Mouse (Mus musculus): ENCODE measurements around the gene Dnase1l3. TPM values are rescaled to one million over a fixed set of nuclear protein-coding genes. Genes with fewer than 3 reads are reported as not detected.

Dnase1l3 gene
- 0.04 and 0.06 TPM in 2 replicates for polyA plus RNA-seq (2015; fragmentation: Nextera tagmentation; extraction: Ambion mirVana)

DNA sequence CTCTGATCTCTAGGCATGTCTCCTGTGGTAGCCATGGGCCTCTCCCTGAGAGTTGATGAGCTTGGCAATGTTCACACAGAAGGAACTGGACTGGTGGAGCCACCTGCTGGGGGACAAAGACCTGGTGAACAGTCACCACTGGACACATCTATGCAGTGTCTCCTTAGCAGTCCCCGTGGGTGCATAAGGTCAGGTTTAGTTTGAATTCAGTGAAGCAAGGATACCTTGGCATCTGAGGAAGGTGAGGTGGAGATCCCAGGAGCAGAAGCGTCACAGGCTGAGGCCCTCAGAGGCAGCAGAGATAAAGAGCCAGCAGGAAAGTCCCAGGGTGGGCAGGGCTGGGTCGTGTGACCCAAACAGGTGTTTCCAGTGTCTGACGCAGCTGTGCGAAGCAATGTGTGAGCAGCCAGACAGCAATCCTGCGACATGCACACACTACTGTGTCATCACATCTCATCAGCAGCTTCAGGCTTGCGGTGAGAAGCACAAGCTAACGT is at the start of gene Dnase1l3:
Dnase1l3 (minus strand) TSS at position 303 of the 497 bp plus-strand sequence.
- H3K9me3 ChIP-seq = no peaks in the 10 kb centered on the region
- WGBS = 75% methylated on average over 8 of the region's 8 CpGs
- no peak for ATAC-seq (replicated peaks)

DNA sequence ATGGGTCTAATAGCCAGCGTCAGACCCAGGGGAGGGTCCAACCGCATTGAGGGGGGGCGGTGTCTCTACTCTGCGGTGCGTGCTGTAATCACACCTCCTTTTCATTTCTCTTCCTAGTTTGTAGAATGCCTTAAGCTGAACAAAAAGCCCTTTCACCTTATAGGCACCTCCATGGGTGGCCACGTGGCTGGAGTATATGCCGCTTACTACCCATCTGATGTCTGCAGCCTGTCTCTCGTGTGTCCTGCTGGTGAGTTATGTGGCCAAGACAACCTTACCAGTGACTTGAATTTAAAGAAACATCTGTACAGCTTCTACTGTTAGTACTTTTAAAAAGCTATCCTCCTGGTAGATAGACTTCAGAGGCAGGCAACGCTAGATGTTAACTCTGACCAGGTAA is 48.2 kb upstream of the Dnase1l3 start:
- H3K4me2 ChIP-seq = no peak overlapping the region
- H3K9me3 ChIP-seq = no peaks in the 10 kb centered on the region
- 95% methylated on average over 9 of the region's 9 CpGs for WGBS
- no peak overlapping the region for H3K9ac ChIP-seq
- H3K4me1 ChIP-seq = no peaks in the 10 kb centered on the region
- H3K27ac ChIP-seq = no peak overlapping the region
- no peaks in the 10 kb centered on the region for H3K27me3 ChIP-seq (replicated peaks)
- no peak for ATAC-seq (replicated peaks)
- no peak overlapping the region for H3K4me3 ChIP-seq
- peaks cover 9% of the 10 kb centered on the region; the same call in 1 of the 2 replicates for H3K36me3 ChIP-seq (replicated peaks)

More for the DNA sequence above, at the start of gene Dnase1l3:
- H3K4me3 ChIP-seq = no peak within 1 kb of the TSS
- H3K4me1 ChIP-seq = peaks cover 2% of the 10 kb centered on the region; the same call in 1 of the 2 replicates
- H3K27ac ChIP-seq = no peak within 1 kb of the TSS
- no peak within 1 kb of the TSS for H3K9ac ChIP-seq
- H3K27me3 ChIP-seq (replicated peaks) = peaks cover under 1% of the 10 kb centered on the region; the same call in 1 of the 2 replicates
- H3K36me3 ChIP-seq (replicated peaks) = no peaks in the 10 kb centered on the region
- no peak within 1 kb of the TSS for H3K4me2 ChIP-seq

DNA sequence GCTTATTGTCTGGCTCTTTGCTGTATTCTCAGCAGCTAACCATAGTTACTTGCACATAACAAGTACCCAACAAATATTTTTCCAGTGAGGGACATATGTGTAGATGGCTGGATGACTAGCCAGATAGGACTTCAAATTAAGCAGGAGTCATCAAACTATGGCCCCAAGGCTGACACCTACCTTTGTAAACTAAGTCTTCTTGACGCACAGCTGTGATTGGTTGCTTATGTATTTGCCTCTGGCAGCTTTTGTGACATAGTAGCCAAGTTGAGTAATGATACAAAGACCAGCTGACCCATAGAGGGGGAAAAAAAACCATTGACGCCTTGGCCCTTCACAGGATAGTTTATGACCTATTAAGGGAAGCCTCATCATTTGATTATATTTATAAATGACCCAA is 47.7 kb upstream of the Dnase1l3 start:
- no peak overlapping the region for H3K9ac ChIP-seq
- no peak overlapping the region for H3K27ac ChIP-seq
- H3K4me1 ChIP-seq = no peaks in the 10 kb centered on the region
- H3K4me3 ChIP-seq = no peak overlapping the region
- no peaks in the 10 kb centered on the region for H3K9me3 ChIP-seq
- H3K27me3 ChIP-seq (replicated peaks) = no peaks in the 10 kb centered on the region
- peaks cover 9% of the 10 kb centered on the region; the same call in 1 of the 2 replicates for H3K36me3 ChIP-seq (replicated peaks)
- H3K4me2 ChIP-seq = no peak overlapping the region
- WGBS = 95% methylated on average over 2 of the region's 2 CpGs
- ATAC-seq (replicated peaks) = no peak

DNA sequence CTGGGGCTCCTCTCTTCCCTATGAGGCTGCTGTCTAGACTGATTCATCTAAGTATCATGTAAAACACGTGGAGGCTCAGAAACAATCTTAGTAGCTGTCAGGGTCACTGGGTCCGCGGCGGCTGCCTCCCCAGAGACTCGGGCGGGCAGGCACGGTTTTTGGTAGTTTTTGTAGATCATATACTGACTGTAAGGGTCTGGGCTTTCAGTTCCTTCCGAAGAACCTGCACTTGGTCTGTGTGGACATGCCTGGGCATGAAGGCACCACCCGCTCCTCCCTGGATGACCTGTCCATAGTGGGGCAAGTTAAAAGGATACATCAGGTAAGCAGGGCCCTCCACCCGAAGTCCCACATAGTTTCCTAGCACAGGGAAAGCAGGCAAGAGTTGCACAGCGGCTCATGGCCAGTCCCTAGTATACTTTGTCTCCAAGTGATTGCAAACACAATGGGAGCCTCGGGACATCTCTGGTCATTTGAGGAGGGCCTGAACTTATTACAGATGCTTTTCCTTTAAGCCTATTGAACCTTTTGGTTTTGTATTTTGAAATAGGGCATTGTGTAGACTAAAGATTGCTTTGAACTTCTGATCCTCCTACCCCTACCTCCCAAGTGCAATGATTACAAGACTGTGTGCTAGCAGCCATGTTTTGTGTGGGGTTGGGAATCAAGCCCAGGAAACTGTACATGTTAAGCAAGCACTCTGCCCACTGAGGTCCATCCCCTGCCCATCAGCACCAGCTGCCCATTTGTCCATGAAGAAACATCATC is 46.7 kb upstream of the Dnase1l3 start:
- 89% methylated on average over 12 of the region's 12 CpGs for whole genome bisulfite sequencing
- no peak for ATAC-seq (replicated peaks)

DNA sequence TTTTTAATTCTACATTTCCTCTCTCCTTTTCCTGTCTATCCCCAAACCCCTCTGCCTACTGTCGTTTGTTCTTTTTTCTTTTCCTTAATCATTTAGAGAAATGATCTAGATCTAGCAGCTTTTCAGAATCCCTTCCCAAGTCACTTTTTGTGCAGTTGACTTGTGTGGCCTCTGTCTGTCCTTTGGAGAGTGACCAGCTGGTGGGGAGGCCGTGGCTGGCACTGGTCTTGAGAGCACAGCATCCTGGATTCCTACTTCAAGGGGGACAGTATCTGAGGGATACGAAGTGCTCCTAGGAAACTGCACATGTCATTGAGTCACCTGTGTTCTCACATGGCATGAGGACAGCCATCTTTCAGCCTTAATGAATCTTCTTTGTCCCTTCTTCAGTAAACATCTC is 45.8 kb upstream of the Dnase1l3 start:
- Histone ChIP-seq H3K27me3 (replicated peaks) (no peaks in the 10 kb centered on the region), H3K4me2 (no peak overlapping the region), H3K27ac (no peak overlapping the region), H3K36me3 (replicated peaks) (0 out of 2 replicates have a peak, but pooled peaks cover 6% of the 10 kb centered on the region), H3K4me3 (no peak overlapping the region), H3K4me1 (no peaks in the 10 kb centered on the region), H3K9me3 (no peaks in the 10 kb centered on the region), H3K9ac (no peak overlapping the region)
- ATAC-seq (replicated peaks) = no peak
- 86% methylated on average over 3 of the region's 3 CpGs for whole genome bisulfite sequencing

More for the DNA sequence above, 46.7 kb upstream of the Dnase1l3 start:
- H3K9ac ChIP-seq = no peak overlapping the region
- no peaks in the 10 kb centered on the region for H3K4me1 ChIP-seq
- peaks cover 9% of the 10 kb centered on the region; the same call in 1 of the 2 replicates for H3K36me3 ChIP-seq (replicated peaks)
- H3K4me3 ChIP-seq = no peak overlapping the region
- H3K4me2 ChIP-seq = no peak overlapping the region
- no peak overlapping the region for H3K27ac ChIP-seq
- no peaks in the 10 kb centered on the region for H3K27me3 ChIP-seq (replicated peaks)
- no peaks in the 10 kb centered on the region for H3K9me3 ChIP-seq

DNA sequence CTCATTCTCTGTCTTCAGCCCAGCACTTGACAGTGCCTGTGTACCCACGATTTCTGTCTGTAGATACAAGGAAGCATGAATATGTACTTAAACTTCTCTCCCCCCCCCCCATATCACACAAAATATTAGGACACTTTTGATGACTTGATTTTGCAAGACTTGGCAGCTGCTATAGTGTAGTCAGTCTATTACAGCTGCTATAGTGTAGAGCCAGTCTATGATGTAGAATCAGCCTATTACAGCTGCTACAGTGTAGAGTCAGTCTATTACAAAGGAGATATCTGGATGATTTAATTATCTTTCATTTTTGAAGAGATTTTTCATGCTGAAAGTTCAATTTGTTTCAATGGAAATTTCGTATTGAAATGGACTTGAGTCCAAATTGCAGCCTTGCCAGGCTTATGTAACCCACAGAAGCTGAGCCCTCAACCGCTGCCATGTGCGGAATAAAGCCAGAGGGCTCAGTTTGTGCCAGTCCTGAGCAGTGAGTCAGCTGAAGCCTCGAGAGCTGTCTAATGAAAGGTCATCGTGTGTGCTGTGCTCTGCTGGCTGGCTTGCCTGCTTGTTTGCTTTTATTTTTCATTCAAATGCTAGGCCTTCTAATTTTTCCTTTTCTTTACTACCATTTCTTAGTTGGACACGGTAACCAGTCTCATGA is 44.5 kb upstream of the Dnase1l3 start:
- Histone ChIP-seq H3K27me3 (replicated peaks) (no peaks in the 10 kb centered on the region), H3K4me2 (no peak overlapping the region), H3K27ac (no peak overlapping the region), H3K9ac (no peak overlapping the region), H3K9me3 (no peaks in the 10 kb centered on the region), H3K4me3 (no peak overlapping the region), H3K36me3 (replicated peaks) (0 out of 2 replicates have a peak, but pooled peaks cover 6% of the 10 kb centered on the region), H3K4me1 (no peaks in the 10 kb centered on the region)
- 73% methylated on average over 7 of the region's 7 CpGs for whole genome bisulfite sequencing
- no peak for ATAC-seq (replicated peaks)

DNA sequence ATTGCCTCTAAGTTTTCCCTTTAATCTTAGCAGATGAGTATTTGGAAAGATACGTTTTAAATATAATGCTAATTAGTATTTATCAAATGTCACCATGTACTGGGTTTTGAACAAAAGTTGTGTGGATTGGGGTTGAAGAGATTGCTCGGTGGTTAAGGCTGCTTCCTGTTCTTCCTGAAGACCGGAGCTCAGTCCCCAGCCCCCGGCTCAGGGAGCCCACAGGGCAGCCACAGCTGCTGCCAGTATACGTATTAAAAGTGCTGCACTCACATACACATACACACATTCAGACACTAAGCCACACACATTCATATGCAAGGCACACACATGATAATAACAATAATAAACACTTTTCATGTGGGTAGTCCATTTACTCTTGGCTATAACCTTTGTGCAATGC is 43.8 kb upstream of the Dnase1l3 start:
- no peak overlapping the region for H3K27ac ChIP-seq
- no peak overlapping the region for H3K4me3 ChIP-seq
- H3K9me3 ChIP-seq = no peaks in the 10 kb centered on the region
- H3K4me2 ChIP-seq = no peak overlapping the region
- H3K27me3 ChIP-seq (replicated peaks) = no peaks in the 10 kb centered on the region
- H3K4me1 ChIP-seq = no peaks in the 10 kb centered on the region
- WGBS = 83% methylated on average over 5 of the region's 5 CpGs
- no peak overlapping the region for H3K9ac ChIP-seq
- ATAC-seq (replicated peaks) = no peak
- 0 out of 2 replicates have a peak, but pooled peaks cover 6% of the 10 kb centered on the region for H3K36me3 ChIP-seq (replicated peaks)

DNA sequence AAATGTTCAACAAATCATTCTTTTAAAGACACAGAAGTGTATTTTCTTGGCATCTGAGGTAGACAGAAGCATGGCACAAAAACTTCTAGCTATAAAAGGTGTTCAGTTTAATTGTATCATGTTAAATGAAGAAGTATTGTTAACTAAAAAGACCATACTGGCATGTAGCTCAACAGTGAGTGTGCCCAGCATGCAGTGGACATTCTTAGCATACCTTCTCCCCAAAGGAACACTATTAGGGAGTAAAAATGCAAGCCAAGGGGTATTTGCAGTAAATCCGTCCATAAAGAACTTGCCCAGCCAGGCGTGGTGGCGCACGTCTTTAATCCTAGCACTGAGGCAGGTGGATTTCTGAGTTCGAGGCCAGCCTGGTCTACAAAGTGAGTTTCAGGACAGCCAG is 42.0 kb upstream of the Dnase1l3 start:
- Histone ChIP-seq H3K27ac (no peak overlapping the region), H3K9ac (no peak overlapping the region), H3K4me2 (no peak overlapping the region), H3K27me3 (replicated peaks) (no peaks in the 10 kb centered on the region), H3K4me3 (no peak overlapping the region), H3K36me3 (replicated peaks) (0 out of 2 replicates have a peak, but pooled peaks cover 6% of the 10 kb centered on the region), H3K4me1 (no peaks in the 10 kb centered on the region), H3K9me3 (no peaks in the 10 kb centered on the region)
- ATAC-seq (replicated peaks) = no peak
- 69% methylated on average over 5 of the region's 5 CpGs for WGBS

DNA sequence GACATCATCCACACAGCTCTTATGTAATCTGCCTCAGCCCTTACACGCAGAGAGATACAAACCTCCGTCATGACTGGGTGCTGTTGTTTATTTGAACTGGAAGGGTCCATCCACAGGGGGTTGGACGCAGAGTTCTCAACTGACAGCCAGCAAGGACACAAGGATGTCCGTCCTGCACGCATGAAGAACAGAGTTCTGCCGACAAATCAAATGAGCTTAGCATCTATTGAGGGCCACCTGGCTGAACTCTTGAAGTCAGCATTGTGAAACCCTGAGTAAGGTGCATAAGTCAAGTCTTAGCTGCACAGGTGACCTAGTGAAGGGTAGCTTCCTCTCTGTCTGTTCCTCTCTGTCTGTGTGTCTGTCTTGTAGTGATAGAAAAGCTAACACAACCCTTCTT is 41.6 kb upstream of the Dnase1l3 start:
- Histone ChIP-seq H3K4me1 (no peaks in the 10 kb centered on the region), H3K27ac (no peak overlapping the region), H3K4me2 (no peak overlapping the region), H3K36me3 (replicated peaks) (0 out of 2 replicates have a peak, but pooled peaks cover 3% of the 10 kb centered on the region), H3K9me3 (no peaks in the 10 kb centered on the region), H3K9ac (no peak overlapping the region), H3K4me3 (no peak overlapping the region), H3K27me3 (replicated peaks) (no peaks in the 10 kb centered on the region)
- 91% methylated on average over 6 of the region's 6 CpGs for WGBS
- ATAC-seq (replicated peaks) = no peak

DNA sequence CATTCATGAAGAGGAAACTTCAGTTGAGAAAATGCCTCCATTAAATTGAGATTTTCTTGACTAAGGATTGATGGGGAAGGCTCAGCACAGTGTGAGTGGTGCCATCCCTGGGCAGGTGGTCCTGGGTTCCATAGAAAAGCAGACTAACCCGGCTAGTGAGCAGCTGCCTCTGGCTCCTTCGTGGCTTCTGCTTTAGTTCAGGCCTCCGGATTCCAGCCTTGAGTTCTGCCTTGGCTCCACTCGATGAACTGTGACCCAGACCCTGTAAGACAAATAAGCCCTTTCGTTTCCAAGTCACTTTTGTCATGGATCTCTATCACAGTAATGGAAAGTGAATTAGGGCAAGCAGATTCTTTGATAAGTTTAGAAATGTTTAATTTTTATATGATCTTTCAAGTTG is 40.2 kb upstream of the Dnase1l3 start:
- H3K9ac ChIP-seq = no peak overlapping the region
- H3K27ac ChIP-seq = no peak overlapping the region
- H3K9me3 ChIP-seq = no peaks in the 10 kb centered on the region
- H3K4me1 ChIP-seq = no peaks in the 10 kb centered on the region
- H3K36me3 ChIP-seq (replicated peaks) = no peaks in the 10 kb centered on the region
- H3K4me2 ChIP-seq = no peak overlapping the region
- H3K27me3 ChIP-seq (replicated peaks) = no peaks in the 10 kb centered on the region
- no peak for ATAC-seq (replicated peaks)
- no peak overlapping the region for H3K4me3 ChIP-seq
- 70% methylated on average over 5 of the region's 5 CpGs for WGBS

DNA sequence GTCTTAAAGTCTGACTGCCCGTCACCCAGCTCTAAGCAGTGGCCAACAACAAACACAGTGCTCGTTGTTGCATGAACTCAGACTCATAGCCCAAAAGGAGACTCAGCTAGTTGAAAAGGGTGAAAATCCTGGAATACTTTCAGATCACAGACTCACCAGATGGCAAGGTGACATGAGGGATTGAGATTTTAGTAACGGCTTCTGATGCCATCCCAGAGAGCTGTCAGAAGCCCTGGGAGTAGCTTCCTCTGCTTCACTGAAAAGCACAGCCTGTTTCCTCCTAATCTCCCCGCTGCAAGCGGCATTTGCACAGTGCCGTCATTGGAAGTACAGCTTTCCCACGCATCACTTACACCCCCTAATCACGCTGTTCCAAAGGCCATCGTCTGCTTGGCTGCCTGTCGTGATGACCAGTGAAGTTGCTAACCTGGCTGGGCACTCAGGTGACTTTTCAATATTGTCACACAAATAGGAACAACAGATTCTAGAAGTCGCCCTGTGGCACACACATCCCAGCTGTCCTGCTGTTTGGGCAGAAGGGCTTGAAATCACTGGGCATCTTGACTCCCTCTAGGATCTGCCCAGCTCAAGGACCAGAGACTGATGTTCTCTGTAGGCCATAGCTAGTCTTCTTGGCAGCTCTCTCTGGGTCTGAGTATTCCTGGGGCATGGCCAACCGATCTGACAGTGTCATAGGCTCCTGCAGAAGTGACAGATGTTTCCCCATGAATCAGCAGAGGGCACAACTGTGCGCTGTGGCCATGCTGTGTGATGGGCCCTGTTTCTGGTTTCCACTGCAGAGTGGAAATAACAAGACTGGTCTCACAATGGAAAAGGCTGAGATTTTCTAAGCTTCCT is 37.9 kb upstream of the Dnase1l3 start:
- Histone ChIP-seq H3K4me2 (no peak overlapping the region), H3K4me1 (no peaks in the 10 kb centered on the region), H3K4me3 (no peak overlapping the region), H3K36me3 (replicated peaks) (no peaks in the 10 kb centered on the region), H3K9me3 (no peaks in the 10 kb centered on the region), H3K27ac (no peak overlapping the region), H3K9ac (no peak overlapping the region), H3K27me3 (replicated peaks) (no peaks in the 10 kb centered on the region)
- ATAC-seq (replicated peaks) = no peak; the same call in 1 of the 2 replicates
- WGBS = 43% methylated on average over 13 of the region's 13 CpGs

DNA sequence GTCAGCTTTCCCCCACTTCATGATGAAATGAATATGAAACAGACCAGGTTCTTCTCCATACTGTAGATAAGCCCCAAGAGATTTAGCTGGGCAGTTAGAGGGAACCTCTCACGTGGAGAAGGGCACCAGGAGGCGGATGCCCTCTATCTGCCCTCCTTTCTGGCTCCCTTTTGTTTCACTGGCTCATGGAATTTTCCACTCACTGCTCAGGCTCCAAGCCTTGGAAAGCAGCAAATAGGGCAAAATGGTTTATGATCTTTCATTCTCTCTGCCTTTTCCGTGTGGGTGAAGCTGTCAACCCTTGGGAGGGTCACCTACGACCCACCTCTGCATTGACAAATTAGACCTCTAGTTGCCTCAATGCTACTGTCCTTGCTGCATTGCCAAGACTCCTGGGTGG is 36.2 kb upstream of the Dnase1l3 start:
- Histone ChIP-seq H3K36me3 (replicated peaks) (no peaks in the 10 kb centered on the region), H3K4me1 (no peaks in the 10 kb centered on the region), H3K27ac (no peak overlapping the region), H3K9me3 (no peaks in the 10 kb centered on the region), H3K4me3 (no peak overlapping the region), H3K9ac (no peak overlapping the region), H3K27me3 (replicated peaks) (no peaks in the 10 kb centered on the region), H3K4me2 (no peak overlapping the region)
- ATAC-seq (replicated peaks) = no peak
- WGBS = 47% methylated on average over 4 of the region's 4 CpGs

Data from midbrain, embryonic 15.5 days (tissue).